Mouse (Mus musculus): ENCODE results near the gene Gas2.

- TF ChIP-seq POLR2A (IDR thresholded peaks at IDR 0.05; ENCODE audit: insufficient read depth, low read length) (no peak), CTCF (IDR thresholded peaks at IDR 0.05; ENCODE audit: low read depth, low read length) (no peak), EP300 (IDR thresholded peaks at IDR 0.05; ENCODE audit: insufficient read depth, low read depth, low read length) (no peak)
These were observed 125.1 kb downstream of the Gas2 start for GRCm38 (mm10) chr7:51986909-51987308.
